Mouse (Mus musculus) G1E-ER4 (cell line): ENCODE measurements around the gene Olfr262. TPM values are rescaled to one million over a fixed set of nuclear protein-coding genes. Genes with fewer than 3 reads are reported as not detected.
"Not testable (repeated sequence)": the region's sequence is repeated elsewhere in the genome, so short reads cannot be mapped to it uniquely, and the experiment has no call there.

Experiments
- GATA1 ChIP-seq: IDR thresholded peaks from one replicate; pipeline ENCODE4 v1.8.0; 2012; ENCODE audit warnings: low read length, inconsistent platforms
- polyA plus RNA-seq: library from polyadenylated mRNA; stranded (reverse); fragments of >175 nt; gene quantifications from 2 replicates; pipeline ENCODE4 v1.2.3, GENCODE M21; 2012

Olfr262 gene
- polyA plus RNA-seq: not detected in 2 replicates

DNA sequence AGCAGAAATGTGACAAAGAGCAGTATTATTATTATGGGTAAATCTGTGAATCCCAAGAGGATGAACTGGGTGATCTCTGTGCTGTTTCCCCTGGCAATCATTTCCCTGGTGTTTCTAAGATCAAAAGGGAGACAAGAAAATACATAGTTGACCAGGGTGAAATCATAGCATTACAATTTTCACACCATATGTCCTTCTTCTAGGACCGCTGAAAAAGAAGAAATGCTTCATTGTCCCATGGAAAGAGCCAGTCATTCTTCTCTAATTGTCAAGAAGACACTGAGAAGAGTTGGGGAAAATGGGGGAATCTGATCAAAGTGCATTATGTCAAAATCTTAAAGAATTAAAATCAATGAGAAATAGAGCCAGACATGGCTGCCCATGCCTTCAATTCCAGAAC lies at the start of gene Olfr262:
TSS of gene Olfr262 (minus strand) at position 101 of the 400 bp plus-strand sequence.
- TF ChIP-seq GATA1: no peak

DNA sequence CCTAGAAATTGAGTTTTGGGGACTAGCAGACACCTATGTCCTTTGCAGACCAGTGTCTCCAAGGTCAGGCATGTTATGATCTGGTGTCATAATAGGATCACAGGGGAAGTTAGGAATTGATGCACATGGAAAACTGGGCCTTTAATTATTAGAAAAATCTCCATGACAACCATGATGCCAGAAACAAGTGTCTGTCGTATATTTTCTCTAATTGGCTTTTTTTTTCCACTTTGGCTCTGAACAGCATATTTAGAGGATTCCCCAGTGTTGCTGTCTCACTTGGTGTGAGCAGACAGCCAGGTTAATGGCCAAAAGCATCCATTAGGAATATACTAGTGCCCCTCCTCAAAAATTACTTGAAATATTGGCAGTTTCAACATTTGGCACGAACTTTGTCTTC lies 38.1 kb upstream of the Olfr262 start, which contains the start of gene Olfr1434:
TSS of gene Olfr1434 (plus strand) at position 301 of the 400 bp plus-strand sequence.
- no peak for TF ChIP-seq GATA1

DNA sequence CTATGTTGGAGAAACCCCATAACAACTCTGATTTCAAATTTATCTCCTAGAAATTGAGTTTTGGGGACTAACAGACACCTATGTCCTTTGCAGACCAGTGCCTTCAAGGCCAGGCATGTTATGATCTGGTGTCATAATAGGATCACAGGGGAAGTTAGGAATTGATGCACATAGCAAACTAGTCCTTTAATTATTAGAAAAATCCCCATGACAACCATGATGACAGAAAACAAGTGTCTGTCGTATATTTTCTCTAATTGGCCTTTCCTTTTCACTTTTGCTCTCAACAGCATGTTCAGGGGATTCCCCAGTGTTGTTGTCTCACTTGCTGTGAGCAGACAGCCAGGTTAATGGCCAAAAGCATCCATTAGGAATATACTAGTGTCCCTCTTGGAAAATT lies 19.3 kb upstream of the Olfr262 start, which contains the start of gene Olfr235:
TSS of gene Olfr235 (plus strand) at position 301 of the 400 bp plus-strand sequence.
- no peak for TF ChIP-seq GATA1

DNA sequence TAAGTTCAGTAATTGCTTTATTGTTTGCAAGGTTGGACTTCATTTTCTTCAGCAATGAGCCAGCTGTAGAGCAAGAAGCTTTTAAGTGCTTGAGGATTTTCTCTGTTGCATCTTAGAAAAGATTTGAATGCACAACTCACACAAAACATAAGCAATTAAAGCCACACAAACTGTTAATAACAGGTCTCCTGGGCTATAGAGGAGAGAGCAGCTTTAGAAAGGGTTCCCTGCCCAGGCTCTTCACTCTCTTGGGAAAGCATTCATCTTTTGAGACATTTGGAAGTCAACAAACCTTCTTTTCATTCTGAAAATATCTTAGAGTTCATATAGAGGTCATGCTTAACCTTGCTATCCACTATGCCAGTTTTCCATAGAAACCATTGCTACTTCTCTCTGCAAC lies 9.0 kb downstream of the Olfr262 start, which contains the start of gene Olfr1432:
TSS of gene Olfr1432 (minus strand) at position 101 of the 400 bp plus-strand sequence.
- TF ChIP-seq GATA1: not testable (repeated sequence)

DNA sequence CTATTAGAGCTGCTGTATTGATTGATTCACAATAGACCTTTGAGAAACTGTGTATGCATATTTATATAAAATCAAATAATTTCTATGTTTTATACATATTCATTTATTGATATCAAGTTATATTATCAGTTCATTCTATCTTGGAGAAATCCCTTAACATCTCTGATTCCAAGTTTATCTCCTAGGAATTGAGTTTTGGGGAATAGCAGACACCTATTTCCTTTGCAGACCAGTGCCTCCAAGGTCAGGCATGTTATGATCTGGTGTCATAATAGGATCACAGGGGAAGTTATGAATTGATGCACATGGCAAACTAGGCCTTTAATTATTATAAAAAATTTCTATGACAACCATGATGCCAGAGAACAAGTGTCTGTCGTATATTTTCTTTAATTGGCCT lies 41.1 kb downstream of the Olfr262 start, which contains the start of gene Olfr1431:
TSS of gene Olfr1431 (plus strand) at position 301 of the 400 bp plus-strand sequence.
- no peak for TF ChIP-seq GATA1

Other genes starting within 250 kb of the Olfr262 start
- not detected in 2 replicates for gene Olfr1423, start 200.3 kb downstream of the Olfr262 start, polyA plus RNA-seq
- gene Olfr1424, start 179.0 kb downstream of the Olfr262 start, polyA plus RNA-seq: not detected in 2 replicates
- gene Olfr1425, start 163.9 kb downstream of the Olfr262 start, polyA plus RNA-seq: not detected in 2 replicates
- gene Olfr1426, start 149.6 kb downstream of the Olfr262 start, polyA plus RNA-seq: not detected in 2 replicates
- gene Olfr1427, start 138.3 kb downstream of the Olfr262 start, polyA plus RNA-seq: not detected in 2 replicates
- not detected in 2 replicates for gene Olfr1428, start 125.8 kb downstream of the Olfr262 start, polyA plus RNA-seq
- not detected in 2 replicates for gene Olfr76, start 118.5 kb downstream of the Olfr262 start, polyA plus RNA-seq
- not detected in 2 replicates for gene Olfr1555-ps1, start 71.5 kb downstream of the Olfr262 start, polyA plus RNA-seq
- not detected in 2 replicates for gene Olfr1431, start 41.0 kb downstream of the Olfr262 start, polyA plus RNA-seq
- not detected in 2 replicates for gene Olfr1432, start 9.1 kb downstream of the Olfr262 start, polyA plus RNA-seq
- not detected in 2 replicates for gene Olfr235, start 19.4 kb upstream of the Olfr262 start, polyA plus RNA-seq
- gene Olfr1434, start 38.2 kb upstream of the Olfr262 start, polyA plus RNA-seq: not detected in 2 replicates
- not detected in 2 replicates for gene Olfr1436, start 57.5 kb upstream of the Olfr262 start, polyA plus RNA-seq
- not detected in 2 replicates for gene Olfr1437, start 83.4 kb upstream of the Olfr262 start, polyA plus RNA-seq
- gene Olfr1438-ps1, start 94.3 kb upstream of the Olfr262 start, polyA plus RNA-seq: not detected in 2 replicates
- gene Olfr1440, start 145.6 kb upstream of the Olfr262 start, polyA plus RNA-seq: not detected in 2 replicates
- not detected in 2 replicates for gene Olfr1441, start 175.8 kb upstream of the Olfr262 start, polyA plus RNA-seq
- gene Pfpl, start 186.2 kb upstream of the Olfr262 start, polyA plus RNA-seq: not detected in 2 replicates
- not detected in 2 replicates for gene Mpeg1, start 219.1 kb upstream of the Olfr262 start, polyA plus RNA-seq